Mouse (Mus musculus) inflammation-experienced regulatory T-cells, adult 6 months (primary cell): ENCODE data around the gene Gm17019. TPM values are rescaled to one million over a fixed set of nuclear protein-coding genes. Genes with fewer than 3 reads are reported as not detected.
"Not testable (repeated sequence)": the region's sequence is repeated elsewhere in the genome, so short reads cannot be mapped to it uniquely, and the experiment has no call there.

ENCODE experiments used
- ATAC-seq: one replicate; pipeline ENCODE4 v1.8.0; 2017
- polyA plus RNA-seq, 3 experiments: library from polyadenylated mRNA; unstranded; fragments of 100-300 nt; shearing (Covaris generic); gene quantifications; one replicate each; pipeline ENCODE4 v1.2.1; 2017

Gm17019 gene
- polyA plus RNA-seq: not detected

DNA sequence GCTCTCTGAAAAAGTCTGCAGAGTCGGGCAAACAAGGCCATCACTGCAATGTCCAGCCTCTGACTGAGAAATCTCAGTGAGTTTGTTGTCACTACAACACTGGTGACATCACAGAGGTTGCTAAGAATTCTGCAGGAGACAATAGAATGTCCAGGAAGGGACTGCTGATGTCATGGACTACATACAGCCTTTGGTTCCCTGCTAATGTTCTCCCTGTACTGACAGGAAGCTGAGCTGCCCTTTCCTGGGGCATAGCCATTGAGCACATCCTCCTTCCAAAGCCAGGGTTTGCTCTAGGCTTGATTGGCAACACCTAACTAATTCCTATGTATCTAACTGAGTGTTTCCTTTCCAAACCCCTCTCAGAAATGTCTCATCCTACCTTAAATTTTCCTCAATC is at the start of gene Gm17019:
Gene Gm17019, minus strand, starts transcription at position 101 of the 400 bp plus-strand sequence.
- not testable (repeated sequence) for ATAC-seq

DNA sequence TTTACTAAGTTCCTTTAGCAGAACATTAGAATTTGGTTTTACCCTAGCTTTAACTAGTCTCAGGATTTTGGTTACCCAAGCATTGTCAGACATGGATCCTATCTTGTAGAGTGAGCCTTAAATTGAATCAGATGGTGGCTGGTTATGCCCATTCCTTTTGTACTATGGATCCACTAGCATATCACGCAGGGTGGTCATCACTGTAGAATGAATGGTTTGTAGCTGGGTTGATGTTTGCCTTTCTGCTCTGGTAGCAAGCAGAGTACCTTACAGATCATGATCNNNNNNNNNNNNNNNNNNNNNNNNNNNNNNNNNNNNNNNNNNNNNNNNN is 29.6 kb upstream of the Gm17019 start:
- not testable (repeated sequence) for ATAC-seq

- not testable (repeated sequence) for ATAC-seq
These were observed 29.0 kb upstream of the Gm17019 start for GRCm38 (mm10) chr5:15061638-15062384.

GRCm38 (mm10) chr5:15054151-15055025 is 21.6 kb upstream of the Gm17019 start:
- ATAC-seq: not testable (repeated sequence)

GRCm38 (mm10) chr5:15053606-15053962 is 20.8 kb upstream of the Gm17019 start:
- not testable (repeated sequence) for ATAC-seq

GRCm38 (mm10) chr5:15052945-15053605 is 20.3 kb upstream of the Gm17019 start:
- not testable (repeated sequence) for ATAC-seq

DNA sequence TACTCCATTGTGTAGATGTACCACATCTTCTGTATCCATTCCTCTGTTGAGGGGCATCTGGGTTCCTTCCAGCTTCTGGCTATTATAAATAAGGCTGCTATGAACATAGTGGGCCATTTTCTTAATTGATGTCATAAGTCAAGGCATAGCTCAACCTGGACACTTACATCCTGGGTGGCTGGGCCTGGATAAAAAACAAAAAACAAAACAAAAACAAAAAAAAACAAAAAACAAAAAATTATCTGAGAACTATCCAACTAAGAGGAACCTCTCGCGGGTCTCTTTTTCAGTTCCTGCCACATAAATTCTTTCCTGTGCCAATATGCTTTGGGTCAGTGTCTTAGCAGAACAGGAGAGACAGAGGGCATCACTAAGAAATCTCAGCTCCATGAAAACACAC is 18.0 kb upstream of the Gm17019 start:
- ATAC-seq: not testable (repeated sequence)

- not testable (repeated sequence) for ATAC-seq
These were observed 12.3 kb upstream of the Gm17019 start for GRCm38 (mm10) chr5:15044830-15045767.

DNA sequence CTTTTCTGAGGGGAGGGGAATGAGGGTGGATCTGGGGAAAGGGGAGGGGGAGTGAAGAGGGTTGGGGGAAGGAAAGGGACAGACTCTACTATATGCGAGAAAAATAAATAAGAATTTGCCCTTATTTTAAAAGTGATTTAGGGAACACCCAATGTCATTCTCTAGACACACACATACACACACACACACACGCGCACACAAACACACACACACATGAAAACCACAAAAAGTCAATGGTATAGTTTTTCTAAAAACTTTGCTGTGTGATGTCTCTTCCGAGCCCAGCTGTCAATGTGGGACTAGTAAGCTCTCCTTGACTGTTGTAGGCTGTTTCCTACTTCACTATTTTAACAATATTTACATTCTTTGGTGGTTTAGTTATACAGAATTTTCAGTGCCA is 8.0 kb upstream of the Gm17019 start:
- ATAC-seq: not testable (repeated sequence)

- not testable (repeated sequence) for ATAC-seq
These were observed 7.2 kb upstream of the Gm17019 start for GRCm38 (mm10) chr5:15039984-15040383.

GRCm38 (mm10) chr5:15024316-15024715 is 8.5 kb downstream of the Gm17019 start:
- ATAC-seq: not testable (repeated sequence)

DNA sequence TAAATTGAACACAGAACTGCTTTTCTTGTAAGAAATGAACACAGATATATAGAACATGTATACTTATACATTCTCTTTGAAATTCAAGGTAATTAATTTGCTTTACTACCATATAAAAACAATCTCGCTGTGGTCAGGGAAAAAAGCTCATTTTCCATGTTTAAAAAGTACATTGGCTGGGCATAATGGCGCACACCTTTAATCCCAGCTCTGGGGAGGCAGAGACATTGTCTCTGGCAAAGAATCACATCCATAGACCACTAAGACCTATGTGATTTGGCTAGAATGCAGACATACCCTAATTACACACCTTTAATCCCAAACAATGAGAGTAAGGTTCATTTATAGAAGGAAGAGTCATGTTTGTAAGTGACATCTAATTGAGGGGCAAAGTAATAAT is 12.7 kb downstream of the Gm17019 start:
- ATAC-seq: not testable (repeated sequence)

- ATAC-seq: not testable (repeated sequence)
These were observed 21.9 kb downstream of the Gm17019 start for GRCm38 (mm10) chr5:15010639-15011582.

DNA sequence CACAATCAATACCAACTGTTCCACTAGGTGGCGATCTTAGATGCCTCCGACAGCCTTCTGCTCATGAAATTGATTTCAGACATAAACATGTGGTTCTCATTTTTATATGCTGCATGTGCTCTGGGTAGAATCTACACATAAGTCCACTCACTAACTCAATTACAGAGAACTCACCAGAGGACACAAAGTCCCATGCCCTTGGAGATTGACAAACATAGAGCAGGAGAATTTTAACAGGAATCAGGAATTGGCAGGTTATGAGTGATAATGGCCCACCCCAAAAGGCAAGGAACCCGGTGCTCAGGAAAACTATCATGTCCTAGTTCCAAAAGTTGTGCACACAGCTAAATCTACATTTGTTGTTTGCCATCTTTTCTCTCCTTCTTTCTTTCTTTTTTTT is 25.9 kb downstream of the Gm17019 start:
- ATAC-seq: not testable (repeated sequence)

DNA sequence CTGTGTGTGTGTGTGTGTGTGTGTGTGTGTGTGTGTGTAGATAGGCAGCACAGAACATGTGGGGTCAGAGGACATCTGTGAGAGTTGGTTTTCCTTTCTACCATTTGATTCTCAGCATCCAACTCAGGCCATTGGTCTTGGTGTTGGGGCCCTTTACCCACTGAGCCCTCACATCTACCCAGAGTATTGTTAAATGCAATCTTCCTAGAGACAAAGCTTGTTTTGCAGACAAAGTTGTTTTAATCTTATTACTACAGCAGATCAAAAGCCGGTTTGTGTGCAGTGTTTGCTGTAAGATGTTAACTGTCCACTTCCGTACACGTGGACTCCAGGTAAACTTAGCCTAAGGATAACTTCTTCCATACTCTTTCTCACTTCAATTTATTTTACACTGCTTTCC is 26.5 kb downstream of the Gm17019 start:
- ATAC-seq: not testable (repeated sequence)

- ATAC-seq: not testable (repeated sequence)
These were observed 27.2 kb downstream of the Gm17019 start for GRCm38 (mm10) chr5:15005584-15005983.

GRCm38 (mm10) chr5:15004569-15005562 is 27.9 kb downstream of the Gm17019 start:
- peak; percentile 35 for ATAC-seq

DNA sequence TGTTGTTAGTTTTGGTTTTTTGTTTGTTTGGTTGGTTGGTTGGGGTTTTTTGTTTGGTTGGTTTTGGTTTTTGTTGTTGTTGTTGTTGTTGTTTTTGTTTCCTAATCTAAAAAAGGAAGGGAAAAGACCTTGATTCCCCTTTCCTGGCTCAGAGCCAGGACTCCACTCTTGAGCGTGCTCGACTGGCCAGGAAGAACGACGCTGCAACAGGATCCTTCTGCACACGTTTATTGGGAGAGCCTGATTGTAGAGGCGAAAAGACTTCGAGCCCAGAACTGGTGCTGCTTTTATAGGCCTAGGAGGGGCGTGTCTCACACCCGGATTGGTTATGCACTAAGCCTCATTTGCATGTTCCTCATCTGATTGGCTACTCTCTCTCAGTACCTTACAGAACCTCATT is 34.7 kb downstream of the Gm17019 start:
- ATAC-seq: not testable (repeated sequence)

DNA sequence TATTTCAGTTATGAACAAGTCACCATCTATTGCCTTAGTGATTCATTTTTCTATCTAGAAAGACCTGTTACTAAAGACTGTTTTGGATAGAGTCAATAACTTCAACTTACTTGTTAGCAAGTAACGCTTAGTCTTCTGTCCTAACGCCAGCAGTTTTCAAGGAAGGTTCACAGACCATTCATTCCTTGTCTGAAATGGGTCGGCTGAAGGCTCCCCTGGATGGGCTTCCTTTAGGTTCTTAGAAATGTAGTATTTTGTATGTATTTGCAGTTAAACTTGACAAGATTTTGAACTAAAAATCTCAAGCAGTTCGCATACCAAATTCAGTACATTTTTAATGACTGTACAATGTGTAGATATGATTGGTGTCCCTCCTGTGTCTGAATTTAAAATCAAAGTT is 35.2 kb downstream of the Gm17019 start:
- ATAC-seq: not testable (repeated sequence)
